In genomic region chr12:80060338-80060737, GRCm38 (mm10) we compare ENCODE assay signal across 9 mouse cellular contexts. TPM values are rescaled to one million over a fixed set of nuclear protein-coding genes. Genes with fewer than 3 reads are reported as not detected.
DNase-seq lines count a peak whose midpoint lies in the region; ATAC-seq lines count a peak whose summit lies in the region.
"Had no signal": no experiment of that assay in that cellular context is flagged by ENCODE, and none has a peak within 500 bp of the region (broad histone marks: within the 10 kb centered on the region; RNA-seq: fewer than 3 reads in every experiment).

No protein-coding gene starts in this region.

- H3K4me1 ChIP-seq in heart, embryonic 11.5 days (ENCODE audit: control insufficient read depth, insufficient read depth, low read length) = peaks cover 49% of the 10 kb centered on the region
- peaks cover 52% of the 10 kb centered on the region for H3K4me1 ChIP-seq in hindbrain, embryonic 13.5 days (replicated peaks)
- peaks cover 59% of the 10 kb centered on the region for H3K4me1 ChIP-seq in midbrain, embryonic 12.5 days

- 50% methylated on average over 9 of the region's 9 CpGs for WGBS in heart, embryonic 11.5 days (ENCODE audit: insufficient replicate concordance)
- 26% methylated on average over 9 of the region's 9 CpGs for WGBS in hindbrain, embryonic 13.5 days
- 19% methylated on average over 9 of the region's 9 CpGs for WGBS in midbrain, embryonic 12.5 days

- intact Hi-C loops in left cerebral cortex, postnatal 4 days (cut with DNase I) = no loop called here

- no peak for DNase-seq in heart, postnatal 4 days
- no peak for DNase-seq in ovary, adult 18-20 months (ENCODE audit: low spot score)
- DNase-seq in retina, embryonic 14.5 days (ENCODE audit: low spot score) = no peak
- DNase-seq in left cerebral cortex, postnatal 4 days = no peak

- H3K9ac ChIP-seq in heart, embryonic 11.5 days (ENCODE audit: low read depth, low read length) = 0 out of 2 replicates have a peak overlapping the region, but pooled peaks have one; percentile 10
- H3K9ac ChIP-seq in hindbrain, embryonic 13.5 days = no peak overlapping the region
- no peak overlapping the region for H3K9ac ChIP-seq in midbrain, embryonic 12.5 days (replicated peaks)

- H3K27me3 ChIP-seq in heart, embryonic 11.5 days (ENCODE audit: control insufficient read depth, insufficient read depth, low read length) = no peaks in the 10 kb centered on the region
- H3K27me3 ChIP-seq in hindbrain, embryonic 13.5 days = no peaks in the 10 kb centered on the region
- H3K27me3 ChIP-seq in midbrain, embryonic 12.5 days = no peaks in the 10 kb centered on the region
- H3K27me3 ChIP-seq: Patski had no signal

- 0 out of 2 replicates have a peak overlapping the region, but pooled peaks have one; percentile 16 for H3K27ac ChIP-seq in heart, embryonic 11.5 days (ENCODE audit: low read depth, low read length)
- H3K27ac ChIP-seq in hindbrain, embryonic 13.5 days = peak overlapping the region; percentile 81
- peak overlapping the region; percentile 93 for H3K27ac ChIP-seq in midbrain, embryonic 12.5 days (replicated peaks)

- no peaks in the 10 kb centered on the region for H3K36me3 ChIP-seq in heart, embryonic 11.5 days (ENCODE audit: control insufficient read depth, insufficient read depth, low read length)
- H3K36me3 ChIP-seq in hindbrain, embryonic 13.5 days = no peaks in the 10 kb centered on the region
- no peaks in the 10 kb centered on the region for H3K36me3 ChIP-seq in midbrain, embryonic 12.5 days

- H3K4me3 ChIP-seq in heart, embryonic 11.5 days (ENCODE audit: low read depth, low read length) = no peak overlapping the region
- no peak overlapping the region for H3K4me3 ChIP-seq in hindbrain, embryonic 13.5 days
- H3K4me3 ChIP-seq in midbrain, embryonic 12.5 days = no peak overlapping the region

- H3K4me2 ChIP-seq in heart, embryonic 11.5 days = no peak overlapping the region
- no peak overlapping the region for H3K4me2 ChIP-seq in hindbrain, embryonic 13.5 days
- no peak overlapping the region for H3K4me2 ChIP-seq in midbrain, embryonic 12.5 days (replicated peaks)

- no peak for ATAC-seq in heart, embryonic 11.5 days (replicated peaks; ENCODE audit: insufficient number of reproducible peaks, low FRiP score, low TSS enrichment)
- ATAC-seq in activated CD4-positive, CD25-positive, alpha-beta regulatory T cell, adult 4 months = peak; percentile 14
- ATAC-seq in hindbrain, embryonic 13.5 days (ENCODE audit: low FRiP score) = no peak
- ATAC-seq in midbrain, embryonic 12.5 days (ENCODE audit: low FRiP score, low read depth) = no peak
- ATAC-seq: Patski had no signal

- no peaks in the 10 kb centered on the region for H3K9me3 ChIP-seq in heart, embryonic 11.5 days (replicated peaks; ENCODE audit: control insufficient read depth, low read length)
- no peaks in the 10 kb centered on the region for H3K9me3 ChIP-seq in hindbrain, embryonic 13.5 days
- no peaks in the 10 kb centered on the region for H3K9me3 ChIP-seq in midbrain, embryonic 12.5 days

RNA-seq across cellular contexts. Expression of gene Zfp36l1, which starts 52.5 kb away (rescaled TPM):
- 133 and 144 TPM in 2 replicates for polyA plus RNA-seq in heart, embryonic 11.5 days (2014; fragmentation: Nextera tagmentation; extraction: Ambion mirVana)
- total RNA-seq in heart, postnatal 4 days (2021) = 100 to 1,000 TPM; 174 to 188 TPM
- 100 to 1,000 TPM; 109 to 180 TPM for polyA plus RNA-seq in activated CD4-positive, CD25-positive, alpha-beta regulatory T cell, adult 4 months (2017; shearing (Covaris generic))
- polyA plus RNA-seq in hindbrain, embryonic 13.5 days (2015; fragmentation: Nextera tagmentation; extraction: Ambion mirVana) = 44.6 and 53.1 TPM in 2 replicates
- 91.2 and 98.0 TPM in 2 replicates for polyA plus RNA-seq in midbrain, embryonic 12.5 days (2016; fragmentation: Nextera tagmentation; extraction: Ambion mirVana)
- total RNA-seq in left cerebral cortex, postnatal 4 days (2021) = 10 to 100 TPM; 47.2 to 54.4 TPM

Comparison
In these comparisons a context has a peak if more than half of its experiments do, and no peak if none do; other contexts are left out.
1. H3K27ac ChIP-seq: peak in every context shown above with its lines; median percentile 93 in midbrain, embryonic 12.5 days; 81 in hindbrain, embryonic 13.5 days; 16 in heart, embryonic 11.5 days.